Mouse (Mus musculus): ENCODE measurements at regions not wholly inside any gene's neighbourhood (a gene's known extent, or its start where the extent isn't known, plus 50 kb on each side); places are given as distances from the start of the nearest gene placed in this dataset.

- Histone ChIP-seq H3K9me3 (replicated peaks; ENCODE audit: control insufficient read depth, low read length) (no peaks in the 10 kb centered on the region), H3K27ac (replicated peaks; ENCODE audit: low read depth, low read length) (no peak overlapping the region), H3K4me3 (ENCODE audit: low read depth, low read length) (no peak overlapping the region), H3K4me2 (ENCODE audit: low read depth, low read length) (no peak overlapping the region), H3K4me1 (ENCODE audit: control insufficient read depth, insufficient read depth, low read length) (no peaks in the 10 kb centered on the region), H3K9ac (replicated peaks; ENCODE audit: low read length) (no peak overlapping the region), H3K36me3 (replicated peaks; ENCODE audit: control insufficient read depth, insufficient read depth, low read depth, low read length) (no peaks in the 10 kb centered on the region), H3K27me3 (ENCODE audit: control insufficient read depth, insufficient read depth, low read length) (no peaks in the 10 kb centered on the region)
- ATAC-seq (replicated peaks; ENCODE audit: insufficient number of reproducible peaks, low FRiP score, low TSS enrichment, low read depth) (no peak; the same call in 1 of the 2 replicates), DNase-seq (ENCODE audit: low spot score) (no peak)
- 53% methylated on average over 11 of the region's 11 CpGs for WGBS
Measured at GRCm38 (mm10) chr7:78085783-78086565, 651.8 kb downstream of the Ntrk3 start.

DNA sequence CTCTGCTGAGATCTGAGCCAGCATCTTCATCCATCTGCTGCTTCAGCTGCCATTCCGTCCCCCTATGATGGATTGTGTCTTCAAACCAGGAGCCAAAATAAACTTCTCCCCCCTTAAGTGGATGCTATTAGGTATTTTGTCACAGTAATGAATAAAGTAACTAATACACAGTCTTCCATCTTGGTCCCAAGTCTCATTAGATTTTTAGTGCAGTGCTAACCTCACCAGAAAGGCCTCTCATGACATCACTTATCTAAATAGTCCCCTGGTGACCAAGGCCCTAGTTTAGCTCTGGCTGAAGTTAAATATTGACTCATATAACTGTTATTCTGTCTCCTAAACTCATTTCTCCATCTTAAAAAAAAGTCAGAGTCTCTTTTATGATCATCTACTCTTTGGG, 658.1 kb downstream of the Ntrk3 start:
- H3K4me3 ChIP-seq (ENCODE audit: low read depth, low read length): no peak overlapping the region
- H3K9me3 ChIP-seq (replicated peaks; ENCODE audit: control insufficient read depth, low read length): no peaks in the 10 kb centered on the region
- no peaks in the 10 kb centered on the region for H3K4me1 ChIP-seq (ENCODE audit: control insufficient read depth, insufficient read depth, low read length)
- no peak overlapping the region for H3K9ac ChIP-seq (replicated peaks; ENCODE audit: low read length)
- no peak for DNase-seq (ENCODE audit: low spot score)
- H3K4me2 ChIP-seq (ENCODE audit: low read depth, low read length): no peak overlapping the region
- no peaks in the 10 kb centered on the region for H3K36me3 ChIP-seq (replicated peaks; ENCODE audit: control insufficient read depth, insufficient read depth, low read depth, low read length)
- no peaks in the 10 kb centered on the region for H3K27me3 ChIP-seq (ENCODE audit: control insufficient read depth, insufficient read depth, low read length)
- WGBS: 78% methylated on average over 1 of the region's 1 CpGs
- H3K27ac ChIP-seq (replicated peaks; ENCODE audit: low read depth, low read length): no peak overlapping the region
- no peak for ATAC-seq (replicated peaks; ENCODE audit: insufficient number of reproducible peaks, low FRiP score, low TSS enrichment, low read depth)

DNA sequence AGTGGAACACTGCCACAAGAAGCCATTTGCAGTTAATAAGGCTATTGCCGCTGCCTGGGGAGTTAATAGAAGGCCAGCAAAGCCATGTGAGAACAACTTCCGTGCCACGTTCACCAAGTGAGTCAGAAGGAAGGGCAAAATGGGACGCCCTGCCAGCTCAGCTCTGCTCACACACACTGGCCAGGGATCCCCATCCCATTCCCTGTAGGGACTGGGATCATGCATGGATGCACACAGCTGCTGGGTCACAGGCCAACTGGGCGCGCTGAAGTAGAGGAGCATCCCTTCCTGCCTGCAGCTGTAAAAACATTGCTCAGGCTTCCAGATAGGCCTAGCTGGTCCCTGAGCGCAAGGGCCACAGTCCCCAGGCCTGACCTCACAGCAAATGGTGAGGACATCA, 666.7 kb downstream of the Ntrk3 start:
- H3K4me2 ChIP-seq (ENCODE audit: low read depth, low read length): no peak overlapping the region
- H3K27me3 ChIP-seq (ENCODE audit: control insufficient read depth, insufficient read depth, low read length): no peaks in the 10 kb centered on the region
- no peaks in the 10 kb centered on the region for H3K36me3 ChIP-seq (replicated peaks; ENCODE audit: control insufficient read depth, insufficient read depth, low read depth, low read length)
- no peak overlapping the region for H3K9ac ChIP-seq (replicated peaks; ENCODE audit: low read length)
- WGBS: 59% methylated on average over 7 of the region's 7 CpGs
- H3K9me3 ChIP-seq (replicated peaks; ENCODE audit: control insufficient read depth, low read length): no peaks in the 10 kb centered on the region
- H3K4me3 ChIP-seq (ENCODE audit: low read depth, low read length): no peak overlapping the region
- DNase-seq (ENCODE audit: low spot score) (no peak), ATAC-seq (replicated peaks; ENCODE audit: insufficient number of reproducible peaks, low FRiP score, low TSS enrichment, low read depth) (no peak)
- H3K4me1 ChIP-seq (ENCODE audit: control insufficient read depth, insufficient read depth, low read length): no peaks in the 10 kb centered on the region
- H3K27ac ChIP-seq (replicated peaks; ENCODE audit: low read depth, low read length): no peak overlapping the region

- no peak overlapping the region for H3K27ac ChIP-seq (replicated peaks; ENCODE audit: low read depth, low read length)
- WGBS: 79% methylated on average over 1 of the region's 1 CpGs
- H3K9ac ChIP-seq (replicated peaks; ENCODE audit: low read length): no peak overlapping the region
- H3K27me3 ChIP-seq (ENCODE audit: control insufficient read depth, insufficient read depth, low read length): no peaks in the 10 kb centered on the region
- no peaks in the 10 kb centered on the region for H3K4me1 ChIP-seq (ENCODE audit: control insufficient read depth, insufficient read depth, low read length)
- no peak for DNase-seq (ENCODE audit: low spot score)
- H3K4me2 ChIP-seq (ENCODE audit: low read depth, low read length): no peak overlapping the region
- no peaks in the 10 kb centered on the region for H3K9me3 ChIP-seq (replicated peaks; ENCODE audit: control insufficient read depth, low read length)
- no peak for ATAC-seq (replicated peaks; ENCODE audit: insufficient number of reproducible peaks, low FRiP score, low TSS enrichment, low read depth)
- no peaks in the 10 kb centered on the region for H3K36me3 ChIP-seq (replicated peaks; ENCODE audit: control insufficient read depth, insufficient read depth, low read depth, low read length)
- H3K4me3 ChIP-seq (ENCODE audit: low read depth, low read length): no peak overlapping the region
Measured at GRCm38 (mm10) chr7:78061631-78062030, 676.2 kb downstream of the Ntrk3 start.

GRCm38 (mm10) chr7:78049606-78050005, 688.2 kb downstream of the Ntrk3 start:
- whole genome bisulfite sequencing: 52% methylated on average over 3 of the region's 3 CpGs
- no peaks in the 10 kb centered on the region for H3K27me3 ChIP-seq (ENCODE audit: control insufficient read depth, insufficient read depth, low read length)
- no peak overlapping the region for H3K4me3 ChIP-seq (ENCODE audit: low read depth, low read length)
- no peak overlapping the region for H3K27ac ChIP-seq (replicated peaks; ENCODE audit: low read depth, low read length)
- no peak overlapping the region for H3K4me2 ChIP-seq (ENCODE audit: low read depth, low read length)
- H3K36me3 ChIP-seq (replicated peaks; ENCODE audit: control insufficient read depth, insufficient read depth, low read depth, low read length): no peaks in the 10 kb centered on the region
- H3K9me3 ChIP-seq (replicated peaks; ENCODE audit: control insufficient read depth, low read length): no peaks in the 10 kb centered on the region
- ATAC-seq (replicated peaks; ENCODE audit: insufficient number of reproducible peaks, low FRiP score, low TSS enrichment, low read depth) (no peak), DNase-seq (ENCODE audit: low spot score) (no peak)
- no peaks in the 10 kb centered on the region for H3K4me1 ChIP-seq (ENCODE audit: control insufficient read depth, insufficient read depth, low read length)
- no peak overlapping the region for H3K9ac ChIP-seq (replicated peaks; ENCODE audit: low read length)

GRCm38 (mm10) chr7:78045456-78045855, 692.4 kb downstream of the Ntrk3 start:
- DNase-seq (ENCODE audit: low spot score) (no peak), ATAC-seq (replicated peaks; ENCODE audit: insufficient number of reproducible peaks, low FRiP score, low TSS enrichment, low read depth) (no peak)
- Histone ChIP-seq H3K9me3 (replicated peaks; ENCODE audit: control insufficient read depth, low read length) (no peaks in the 10 kb centered on the region), H3K4me1 (ENCODE audit: control insufficient read depth, insufficient read depth, low read length) (no peaks in the 10 kb centered on the region), H3K9ac (replicated peaks; ENCODE audit: low read length) (no peak overlapping the region), H3K36me3 (replicated peaks; ENCODE audit: control insufficient read depth, insufficient read depth, low read depth, low read length) (no peaks in the 10 kb centered on the region), H3K4me2 (ENCODE audit: low read depth, low read length) (no peak overlapping the region), H3K4me3 (ENCODE audit: low read depth, low read length) (no peak overlapping the region), H3K27me3 (ENCODE audit: control insufficient read depth, insufficient read depth, low read length) (no peaks in the 10 kb centered on the region), H3K27ac (replicated peaks; ENCODE audit: low read depth, low read length) (no peak overlapping the region)
- WGBS: 67% methylated on average over 5 of the region's 5 CpGs

- 68% methylated on average over 2 of the region's 2 CpGs for WGBS
- DNase-seq (ENCODE audit: low spot score) (no peak), ATAC-seq (replicated peaks; ENCODE audit: insufficient number of reproducible peaks, low FRiP score, low TSS enrichment, low read depth) (no peak)
- no peaks in the 10 kb centered on the region for H3K4me1 ChIP-seq (ENCODE audit: control insufficient read depth, insufficient read depth, low read length)
- no peaks in the 10 kb centered on the region for H3K9me3 ChIP-seq (replicated peaks; ENCODE audit: control insufficient read depth, low read length)
- no peak overlapping the region for H3K27ac ChIP-seq (replicated peaks; ENCODE audit: low read depth, low read length)
- no peak overlapping the region for H3K9ac ChIP-seq (replicated peaks; ENCODE audit: low read length)
- no peaks in the 10 kb centered on the region for H3K27me3 ChIP-seq (ENCODE audit: control insufficient read depth, insufficient read depth, low read length)
- no peaks in the 10 kb centered on the region for H3K36me3 ChIP-seq (replicated peaks; ENCODE audit: control insufficient read depth, insufficient read depth, low read depth, low read length)
- H3K4me3 ChIP-seq (ENCODE audit: low read depth, low read length): no peak overlapping the region
- no peak overlapping the region for H3K4me2 ChIP-seq (ENCODE audit: low read depth, low read length)
Measured at GRCm38 (mm10) chr7:78031032-78031431, 706.8 kb downstream of the Ntrk3 start.

- WGBS: 50% methylated on average over 4 of the region's 4 CpGs
- Histone ChIP-seq H3K36me3 (replicated peaks; ENCODE audit: control insufficient read depth, insufficient read depth, low read depth, low read length) (no peaks in the 10 kb centered on the region), H3K4me1 (ENCODE audit: control insufficient read depth, insufficient read depth, low read length) (no peaks in the 10 kb centered on the region), H3K9me3 (replicated peaks; ENCODE audit: control insufficient read depth, low read length) (no peaks in the 10 kb centered on the region), H3K4me3 (ENCODE audit: low read depth, low read length) (no peak overlapping the region), H3K27me3 (ENCODE audit: control insufficient read depth, insufficient read depth, low read length) (no peaks in the 10 kb centered on the region), H3K27ac (replicated peaks; ENCODE audit: low read depth, low read length) (no peak overlapping the region), H3K9ac (replicated peaks; ENCODE audit: low read length) (no peak overlapping the region), H3K4me2 (ENCODE audit: low read depth, low read length) (no peak overlapping the region)
- DNase-seq (ENCODE audit: low spot score) (peak; percentile 33), ATAC-seq (replicated peaks; ENCODE audit: insufficient number of reproducible peaks, low FRiP score, low TSS enrichment, low read depth) (no peak)
Measured at GRCm38 (mm10) chr7:78026992-78027615, 710.7 kb downstream of the Ntrk3 start.

All from embryonic facial prominence, embryonic 11.5 days (tissue).